Mouse (Mus musculus): Measurements from ENCODE around the gene Tnni3.

DNA sequence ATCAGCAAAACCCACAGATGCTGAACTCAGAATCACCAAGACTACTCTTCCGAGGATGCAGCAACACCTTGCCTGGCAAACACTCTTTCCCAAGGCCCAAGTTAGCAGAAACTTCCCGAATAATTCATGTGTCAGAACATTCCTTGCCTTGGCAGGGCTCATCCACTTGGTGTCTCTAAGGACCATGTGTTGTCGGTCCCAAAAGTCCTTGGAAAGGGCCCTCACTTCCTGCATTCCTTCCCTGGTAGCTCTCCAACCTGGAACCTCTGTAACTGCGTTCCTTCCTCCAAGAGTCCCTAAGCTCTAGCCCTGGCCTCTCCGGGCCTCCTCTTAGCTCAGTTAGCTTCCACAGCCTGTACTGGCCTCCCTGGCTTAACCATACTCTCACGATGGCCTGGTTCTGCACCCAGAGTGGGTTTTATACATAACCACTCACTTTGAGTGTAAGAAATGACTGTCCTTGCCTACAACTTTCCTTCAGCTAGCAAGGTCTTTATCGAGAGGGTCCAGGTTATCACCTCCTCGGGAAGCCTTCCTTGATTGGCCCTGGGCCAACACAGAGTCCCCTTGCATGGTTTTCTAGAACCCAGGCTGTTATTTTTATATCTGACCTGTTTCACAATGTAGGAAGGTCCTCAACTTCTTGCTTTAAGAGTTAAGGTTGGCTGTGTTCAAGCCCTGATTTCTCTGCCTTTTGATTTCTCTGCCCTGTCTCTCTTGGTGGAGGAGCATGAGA, 12.4 kb downstream of the Tnni3 start:
- TF ChIP-seq CTCF (IDR thresholded peaks at IDR 0.05; ENCODE audit: insufficient read depth, low read depth, low read length): no peak
- no peak for TF ChIP-seq POLR2A (IDR thresholded peaks at IDR 0.05; ENCODE audit: insufficient read depth, low read depth, low read length)

Measured in olfactory bulb, adult 2 months (tissue).